In genomic region chr17:26315474-26315873, GRCm38 (mm10) we compare ENCODE assay signal across 16 mouse cellular contexts.
DNase-seq lines count a peak whose midpoint lies in the region; ATAC-seq and TF ChIP-seq lines count a peak whose summit lies in the region.
"Had no signal": no experiment of that assay in that cellular context is flagged by ENCODE, and none has a peak within 500 bp of the region (broad histone marks: within the 10 kb centered on the region; RNA-seq: fewer than 3 reads in every experiment).

No protein-coding gene starts in this region.

- H3K9me3 ChIP-seq in kidney, postnatal 0 days (replicated peaks; ENCODE audit: low read length), result no peaks in the 10 kb centered on the region
- H3K9me3 ChIP-seq in lung, embryonic 16.5 days (ENCODE audit: control insufficient read depth, low read length), result 0 out of 2 replicates have a peak, but pooled peaks cover 3% of the 10 kb centered on the region
- H3K9me3 ChIP-seq: forebrain, embryonic 12.5 days; liver, embryonic 13.5 days had no signal

- 32% methylated on average over 10 of the region's 10 CpGs for WGBS in kidney, postnatal 0 days
- WGBS in lung, embryonic 16.5 days, result 39% methylated on average over 10 of the region's 10 CpGs

- H3K27me3 ChIP-seq in kidney, postnatal 0 days (ENCODE audit: insufficient read depth, low read length), result no peaks in the 10 kb centered on the region
- H3K27me3 ChIP-seq in lung, embryonic 16.5 days (ENCODE audit: control insufficient read depth, insufficient read depth, low read depth, low read length), result no peaks in the 10 kb centered on the region; the same call in 1 of the 2 replicates

- 0 out of 2 replicates have a peak overlapping the region, but pooled peaks have one; percentile 4 for H3K9ac ChIP-seq in kidney, postnatal 0 days (ENCODE audit: low read depth, low read length)
- no peak overlapping the region for H3K9ac ChIP-seq in lung, embryonic 16.5 days (ENCODE audit: low read length)
- H3K9ac ChIP-seq: forebrain, embryonic 12.5 days; liver, embryonic 13.5 days had no signal

- no peak for ATAC-seq in kidney, postnatal 0 days (replicated peaks; ENCODE audit: low FRiP score, low read depth)
- peak; percentile 41; the same call in 1 of the 2 replicates for ATAC-seq in lung, embryonic 16.5 days (ENCODE audit: low read depth)

- H3K27ac ChIP-seq in kidney, postnatal 0 days, result no peak overlapping the region
- H3K27ac ChIP-seq in lung, embryonic 16.5 days (ENCODE audit: low read length), result no peak overlapping the region
- H3K27ac ChIP-seq: forebrain, embryonic 12.5 days; liver, embryonic 13.5 days had no signal

- peak; percentile 92 for DNase-seq in heart, adult 11 months
- DNase-seq in heart, postnatal 10 days, result no peak
- peak; percentile 57 for DNase-seq in kidney, adult 11 months
- peak; percentile 10 for DNase-seq in kidney, postnatal 0 days (ENCODE audit: low spot score)
- no peak for DNase-seq in frontal cortex, postnatal 25 days (ENCODE audit: low spot score in 2 of 2)
- no peak for DNase-seq in right cerebral cortex, postnatal 4 days
- no peak for DNase-seq in adrenal gland, adult (ENCODE audit: inconsistent age in 2 of 2, low spot score in 1 of 2)
- DNase-seq: adrenal gland, postnatal 36 days; cerebellum, postnatal 36 days; liver, embryonic 13.5 days; right cerebral cortex, postnatal 14 days; thymus, adult 2 months had no signal

- 0 out of 2 replicates have a peak overlapping the region, but pooled peaks have one; percentile 11 for H3K4me2 ChIP-seq in kidney, postnatal 0 days (ENCODE audit: low read length)
- 0 out of 2 replicates have a peak overlapping the region, but pooled peaks have one; percentile 11 for H3K4me2 ChIP-seq in lung, embryonic 16.5 days (ENCODE audit: low read depth, low read length)
- H3K4me2 ChIP-seq: forebrain, embryonic 12.5 days; liver, embryonic 13.5 days had no signal

- no peak overlapping the region for H3K4me3 ChIP-seq in kidney, postnatal 0 days (replicated peaks; ENCODE audit: low read depth, low read length)
- H3K4me3 ChIP-seq in lung, embryonic 16.5 days (ENCODE audit: low read length), result no peak overlapping the region
- H3K4me3 ChIP-seq: forebrain, embryonic 12.5 days; liver, embryonic 13.5 days; myocyte had no signal

- H3K4me1 ChIP-seq in kidney, postnatal 0 days (replicated peaks; ENCODE audit: insufficient read depth, low read length), result peaks cover 8% of the 10 kb centered on the region; the same call in 1 of the 2 replicates
- peaks cover 8% of the 10 kb centered on the region for H3K4me1 ChIP-seq in lung, embryonic 16.5 days (replicated peaks; ENCODE audit: control insufficient read depth, insufficient read depth, low read length)
- H3K4me1 ChIP-seq: forebrain, embryonic 12.5 days; liver, embryonic 13.5 days had no signal

- intact Hi-C loops in heart, postnatal 10 days (cut with DNase I), result loop anchor here (2.0 kb wide), 1 partner anchor 55 kb away; no protein-coding TSS in a partner anchor

- no peak for TF ChIP-seq CTCF in kidney, postnatal 0 days (IDR thresholded peaks at IDR 0.05; ENCODE audit: low read depth)

- H3K36me3 ChIP-seq in kidney, postnatal 0 days (ENCODE audit: insufficient read depth, low read length), result no peaks in the 10 kb centered on the region
- no peaks in the 10 kb centered on the region for H3K36me3 ChIP-seq in lung, embryonic 16.5 days (ENCODE audit: control insufficient read depth, insufficient read depth, low read length)
- H3K36me3 ChIP-seq: forebrain, embryonic 12.5 days; G1E; liver, embryonic 13.5 days had no signal

Comparison
In these comparisons a context has a peak if more than half of its experiments do, and no peak if none do; other contexts are left out.
1. DNase-seq: peak in heart, adult 11 months (single experiment), kidney, adult 11 months (single experiment) and kidney, postnatal 0 days (single experiment); none in heart, postnatal 10 days (0 of 2), frontal cortex, postnatal 25 days (0 of 2), right cerebral cortex, postnatal 4 days (single experiment) and adrenal gland, adult (0 of 2).